Mouse (Mus musculus) retina, adult 2 months (tissue): ENCODE data around the gene Galnt16.

Experiments
- DNase-seq: peaks from one replicate; pipeline ENCODE4 v3.0.0-alpha.2; 2012; ENCODE audit warnings: low read depth, low spot score

Galnt16 gene

GRCm38 (mm10) chr12:80662322-80662721 is 144.2 kb downstream of the Galnt16 start:
- DNase-seq: no peak

GRCm38 (mm10) chr12:80663935-80664334 is 145.9 kb downstream of the Galnt16 start:
- no peak for DNase-seq

DNA sequence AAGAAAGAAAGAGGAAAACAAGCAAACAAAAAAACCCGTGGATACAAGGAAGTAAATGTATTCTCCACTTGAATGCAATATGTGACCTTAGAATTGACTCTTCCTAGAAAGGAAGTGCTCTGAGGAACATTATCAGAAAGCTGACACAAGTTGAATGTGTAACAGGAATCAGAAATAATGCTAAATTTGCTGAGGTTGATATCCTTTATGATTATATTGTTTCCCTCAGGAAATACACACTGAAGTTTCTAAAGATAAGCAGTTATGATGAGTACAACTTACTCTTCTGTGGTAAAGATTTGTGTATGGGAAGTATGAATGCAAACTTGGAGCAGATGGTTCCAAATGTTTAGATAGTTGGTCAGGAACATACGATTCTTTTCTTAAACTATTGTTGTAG is 150.3 kb downstream of the Galnt16 start:
- DNase-seq: no peak

- DNase-seq: no peak
Observed at GRCm38 (mm10) chr12:80673170-80673569, 155.1 kb downstream of the Galnt16 start.
